Mouse (Mus musculus) heart, embryonic 16.5 days (tissue): ENCODE data around the gene Shank2. TPM values are rescaled to one million over a fixed set of nuclear protein-coding genes. Genes with fewer than 3 reads are reported as not detected.

Experiments
- ATAC-seq: fragments of 200-750 bp; cut with Nextera tagmentation; replicated peaks from 2 replicates; pipeline ENCODE4 v1.8.0; 2017; ENCODE audit warnings: moderate number of reproducible peaks; ENCODE audit not compliant: insufficient read depth, low FRiP score; ENCODE audit errors: extremely low read depth
- H3K27ac ChIP-seq: fragments of 300-500 bp; sonication (generic); 2 replicates; pipeline ENCODE4 v1.5.1; 2014; ENCODE audit warnings: mild to moderate bottlenecking, low read length, control low read depth, moderate library complexity
- H3K27me3 ChIP-seq: fragments of 300-500 bp; sonication (generic); 2 replicates; pipeline ENCODE4 v1.6.1; 2014; ENCODE audit warnings: low read length, mixed read lengths; ENCODE audit not compliant: control insufficient read depth, insufficient read depth
- H3K36me3 ChIP-seq: fragments of 300-500 bp; sonication (generic); 2 replicates; pipeline ENCODE4 v1.6.1; 2014; ENCODE audit not compliant: control insufficient read depth, insufficient read depth
- H3K4me1 ChIP-seq: fragments of 300-500 bp; sonication (generic); 2 replicates; pipeline ENCODE4 v1.6.1; 2014; ENCODE audit warnings: low read length, mixed read lengths; ENCODE audit not compliant: control insufficient read depth, insufficient read depth
- H3K4me2 ChIP-seq: fragments of 300-500 bp; sonication (generic); 2 replicates; pipeline ENCODE4 v1.6.1; 2014; ENCODE audit warnings: low read depth, mild to moderate bottlenecking, control low read depth, low read length
- H3K4me3 ChIP-seq: fragments of 300-500 bp; sonication (generic); 2 replicates; pipeline ENCODE4 v1.5.1; 2014; ENCODE audit warnings: mild to moderate bottlenecking, control low read depth, low read length
- H3K9ac ChIP-seq: fragments of 300-500 bp; sonication (generic); 2 replicates; pipeline ENCODE4 v1.6.1; 2014; ENCODE audit warnings: low read length, control low read depth
- H3K9me3 ChIP-seq: fragments of 300-500 bp; sonication (generic); replicated peaks from 2 replicates; pipeline ENCODE4 v1.6.1; 2016; ENCODE audit warnings: low read length; ENCODE audit not compliant: control insufficient read depth
- WGBS: fragments of 180-500 bp; shearing (Covaris S2); extraction: QIAGEN DNeasy Blood & Tissue Kit; methylation state at CpG from one replicate; pipeline ENCODE4 v1.1.7; 2014; 5-methylcytosine and 5-hydroxymethylcytosine counted together
- polyA plus RNA-seq: library from polyadenylated mRNA; unstranded; fragments of >200 nt; fragmentation: Nextera tagmentation; extraction: Ambion mirVana; gene quantifications from 2 replicates; pipeline ENCODE4 v1.2.1, GENCODE M21; 2015

Shank2 gene
- polyA plus RNA-seq, 1 experiment from 2014 or later, result 0.79 TPM

DNA sequence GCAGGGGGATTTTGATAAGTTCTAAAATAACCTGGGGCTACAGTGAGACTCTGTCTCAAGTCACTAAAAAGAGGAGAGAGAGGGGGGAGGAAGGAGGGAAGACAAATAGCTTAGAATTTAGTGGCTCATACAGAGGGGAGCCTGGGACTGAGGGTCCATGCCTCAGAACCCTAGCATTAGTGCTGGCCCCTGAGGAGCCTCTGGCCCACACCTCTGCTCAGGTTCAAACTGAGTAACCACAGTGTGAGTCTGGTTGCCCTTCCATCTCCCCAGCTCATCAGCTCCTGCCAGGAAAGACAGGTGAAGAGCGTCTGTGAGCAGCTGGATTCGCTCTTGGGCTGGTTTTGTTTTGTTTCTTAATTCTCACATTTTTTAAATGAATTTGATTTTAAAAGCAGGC, 415.5 kb downstream of the Shank2 start:
- no peak overlapping the region for H3K27ac ChIP-seq
- no peaks in the 10 kb centered on the region for H3K9me3 ChIP-seq
- ATAC-seq, result no peak
- no peak overlapping the region for H3K9ac ChIP-seq
- H3K27me3 ChIP-seq, result peaks cover 3% of the 10 kb centered on the region; the same call in 1 of the 2 replicates
- 60% methylated on average over 2 of the region's 2 CpGs for WGBS
- no peak overlapping the region for H3K4me2 ChIP-seq
- peaks cover 2% of the 10 kb centered on the region; the same call in 1 of the 2 replicates for H3K4me1 ChIP-seq
- no peak overlapping the region for H3K4me3 ChIP-seq
- H3K36me3 ChIP-seq, result no peaks in the 10 kb centered on the region

DNA sequence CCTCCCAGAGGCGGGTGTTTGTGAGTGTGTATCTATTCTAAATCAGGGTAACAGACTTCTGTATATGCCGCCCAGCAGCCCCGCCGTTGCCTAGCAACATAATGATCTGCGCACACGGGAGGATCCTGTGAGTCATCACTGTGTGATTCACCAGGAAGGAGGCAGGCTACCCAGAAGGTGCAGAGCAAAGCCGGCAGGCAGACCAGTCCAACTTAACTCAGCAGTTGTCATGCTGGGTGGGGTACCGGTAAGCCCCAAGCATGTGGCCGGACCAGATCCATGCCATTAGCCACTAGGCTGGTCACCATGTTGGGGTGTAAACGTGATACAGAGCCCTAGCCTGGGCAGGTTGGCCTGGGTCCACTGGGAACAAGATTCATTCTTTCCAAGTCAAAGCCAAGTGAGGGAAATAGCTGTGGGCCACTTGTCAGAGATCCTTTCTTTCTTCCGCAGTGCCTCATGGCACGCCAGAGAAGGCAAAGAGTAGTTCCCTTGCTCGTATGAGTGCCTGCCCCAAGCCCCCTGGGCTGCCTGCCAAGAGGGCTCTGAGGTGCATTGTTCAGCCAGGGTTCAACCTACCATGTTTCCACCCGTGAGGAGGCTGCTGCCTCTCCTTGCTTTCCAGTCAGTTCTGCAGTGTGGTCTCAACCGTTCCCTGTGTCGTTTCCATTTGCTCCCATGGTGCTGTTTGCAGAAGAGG, 416.1 kb downstream of the Shank2 start:
- no peak overlapping the region for H3K9ac ChIP-seq
- H3K9me3 ChIP-seq, result no peaks in the 10 kb centered on the region
- no peak overlapping the region for H3K27ac ChIP-seq
- no peak; the same call in 1 of the 2 replicates for ATAC-seq
- peak overlapping the region; percentile 21; the same call in 1 of the 2 replicates for H3K4me2 ChIP-seq
- 33% methylated on average over 16 of the region's 16 CpGs for WGBS
- peaks cover 2% of the 10 kb centered on the region; the same call in 1 of the 2 replicates for H3K4me1 ChIP-seq
- H3K36me3 ChIP-seq, result no peaks in the 10 kb centered on the region
- peaks cover 3% of the 10 kb centered on the region; the same call in 1 of the 2 replicates for H3K27me3 ChIP-seq
- H3K4me3 ChIP-seq, result no peak overlapping the region

DNA sequence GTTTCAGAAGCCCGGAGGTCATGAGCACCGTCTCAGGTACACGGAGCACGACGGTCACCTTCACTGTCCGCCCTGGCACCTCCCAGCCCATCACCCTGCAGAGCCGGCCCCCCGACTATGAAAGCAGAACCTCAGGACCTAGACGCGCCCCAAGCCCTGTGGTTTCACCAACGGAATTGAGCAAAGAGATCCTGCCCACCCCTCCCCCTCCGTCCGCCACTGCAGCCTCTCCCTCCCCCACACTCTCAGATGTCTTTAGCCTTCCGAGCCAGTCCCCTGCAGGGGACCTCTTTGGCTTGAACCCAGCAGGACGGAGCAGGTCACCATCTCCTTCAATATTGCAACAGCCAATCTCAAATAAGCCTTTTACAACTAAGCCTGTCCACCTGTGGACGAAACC, 418.8 kb downstream of the Shank2 start:
- Histone ChIP-seq H3K9me3 (no peaks in the 10 kb centered on the region), H3K27me3 (no peaks in the 10 kb centered on the region), H3K4me3 (no peak overlapping the region), H3K9ac (no peak overlapping the region), H3K27ac (no peak overlapping the region), H3K4me2 (no peak overlapping the region), H3K36me3 (no peaks in the 10 kb centered on the region), H3K4me1 (peaks cover 2% of the 10 kb centered on the region; the same call in 1 of the 2 replicates)
- ATAC-seq, result no peak
- WGBS, result 26% methylated on average over 16 of the region's 16 CpGs

DNA sequence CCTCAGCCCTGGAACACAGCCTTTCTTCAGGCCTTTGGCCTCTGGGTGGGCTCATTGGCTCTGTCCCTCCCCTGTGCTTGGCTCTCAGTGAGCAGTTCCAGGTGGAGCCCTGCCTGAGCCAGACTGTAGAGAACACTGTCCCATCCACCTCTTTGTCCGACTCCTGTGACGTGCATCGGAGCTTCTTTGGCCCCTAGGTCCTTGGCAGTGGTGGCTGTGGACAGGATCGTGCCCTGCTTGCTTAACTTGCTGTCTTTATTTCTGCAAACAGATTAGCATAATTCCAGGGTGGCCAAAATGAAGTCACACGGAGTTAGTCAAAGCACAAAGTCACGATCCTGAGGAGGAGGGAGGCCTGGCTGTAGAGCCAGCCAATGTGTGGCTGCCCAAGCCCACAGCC, 419.8 kb downstream of the Shank2 start:
- no peaks in the 10 kb centered on the region for H3K9me3 ChIP-seq
- ATAC-seq, result no peak
- H3K9ac ChIP-seq, result no peak overlapping the region
- H3K36me3 ChIP-seq, result no peaks in the 10 kb centered on the region
- no peak overlapping the region for H3K27ac ChIP-seq
- H3K27me3 ChIP-seq, result no peaks in the 10 kb centered on the region; the same call in 1 of the 2 replicates
- peaks cover 2% of the 10 kb centered on the region; the same call in 1 of the 2 replicates for H3K4me1 ChIP-seq
- H3K4me2 ChIP-seq, result no peak overlapping the region
- 69% methylated on average over 6 of the region's 6 CpGs for WGBS
- H3K4me3 ChIP-seq, result no peak overlapping the region

DNA sequence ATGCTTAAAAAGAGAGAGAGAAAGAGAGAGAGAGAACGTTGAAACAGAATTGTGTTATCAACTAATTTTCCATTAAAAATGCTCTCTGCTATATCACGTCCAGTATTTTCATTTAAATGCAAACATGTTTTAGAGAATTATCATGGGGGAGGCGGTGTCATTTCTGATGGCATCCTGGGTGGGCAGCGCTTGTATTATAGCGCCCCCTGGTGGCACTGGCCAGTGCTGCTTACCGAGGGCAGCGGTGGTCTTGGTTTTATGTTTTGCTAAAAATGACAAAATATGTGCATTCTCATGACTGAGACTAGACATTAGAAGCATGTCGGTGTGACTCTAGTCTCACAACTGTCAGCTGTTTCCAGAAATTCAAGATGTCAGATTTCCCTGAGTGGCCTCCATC, 424.2 kb downstream of the Shank2 start:
- H3K9me3 ChIP-seq, result no peaks in the 10 kb centered on the region
- peaks cover 2% of the 10 kb centered on the region; the same call in 1 of the 2 replicates for H3K27me3 ChIP-seq
- no peak overlapping the region for H3K27ac ChIP-seq
- H3K4me1 ChIP-seq, result no peaks in the 10 kb centered on the region
- H3K36me3 ChIP-seq, result no peaks in the 10 kb centered on the region
- no peak overlapping the region for H3K9ac ChIP-seq
- 13% methylated on average over 8 of the region's 8 CpGs for WGBS
- no peak overlapping the region for H3K4me3 ChIP-seq
- no peak for ATAC-seq
- H3K4me2 ChIP-seq, result no peak overlapping the region

DNA sequence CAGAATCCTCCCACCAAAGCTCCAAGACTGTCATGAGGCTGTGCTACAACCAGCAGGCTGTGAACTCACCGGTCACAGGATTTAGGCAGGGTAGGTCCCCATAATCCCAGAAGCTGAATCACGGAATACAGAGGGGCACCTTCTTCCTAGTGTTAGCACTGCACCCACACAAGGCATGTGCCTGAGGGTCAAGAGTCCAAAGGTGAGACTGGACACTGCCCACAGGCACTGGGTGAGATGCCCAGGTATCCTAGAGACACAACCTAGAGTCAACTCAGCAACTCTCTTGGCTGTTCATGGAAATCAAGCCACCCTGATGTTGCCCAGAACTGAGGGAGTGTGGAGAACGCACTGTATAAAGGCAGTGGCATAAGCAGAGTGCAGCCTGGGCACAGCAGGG, 424.9 kb downstream of the Shank2 start:
- Histone ChIP-seq H3K36me3 (no peaks in the 10 kb centered on the region), H3K4me2 (no peak overlapping the region), H3K9ac (no peak overlapping the region), H3K27ac (no peak overlapping the region), H3K4me3 (no peak overlapping the region), H3K27me3 (peaks cover 2% of the 10 kb centered on the region; the same call in 1 of the 2 replicates), H3K4me1 (no peaks in the 10 kb centered on the region), H3K9me3 (no peaks in the 10 kb centered on the region)
- ATAC-seq, result no peak
- 84% methylated on average over 3 of the region's 3 CpGs for WGBS

DNA sequence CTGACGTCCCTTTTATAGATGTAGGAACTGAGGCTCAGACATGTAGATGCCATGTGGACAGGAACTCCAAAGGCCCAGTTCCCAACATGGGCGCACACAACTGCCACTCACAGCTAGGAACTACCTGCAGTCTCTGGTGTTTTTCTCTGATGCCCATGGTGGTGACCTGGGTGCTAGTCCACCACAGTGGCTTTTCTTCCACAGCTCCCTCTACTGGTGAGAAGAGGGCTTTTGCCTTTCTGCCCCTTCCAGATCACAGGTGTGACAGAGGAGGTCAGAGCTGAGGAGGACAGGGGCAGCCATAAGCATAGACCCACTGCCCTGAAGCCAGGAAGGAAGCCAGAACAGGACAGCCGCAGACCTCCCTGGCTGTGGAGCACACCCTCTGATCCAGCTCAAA, 425.7 kb downstream of the Shank2 start:
- 79% methylated on average over 3 of the region's 3 CpGs for WGBS
- no peak for ATAC-seq

DNA sequence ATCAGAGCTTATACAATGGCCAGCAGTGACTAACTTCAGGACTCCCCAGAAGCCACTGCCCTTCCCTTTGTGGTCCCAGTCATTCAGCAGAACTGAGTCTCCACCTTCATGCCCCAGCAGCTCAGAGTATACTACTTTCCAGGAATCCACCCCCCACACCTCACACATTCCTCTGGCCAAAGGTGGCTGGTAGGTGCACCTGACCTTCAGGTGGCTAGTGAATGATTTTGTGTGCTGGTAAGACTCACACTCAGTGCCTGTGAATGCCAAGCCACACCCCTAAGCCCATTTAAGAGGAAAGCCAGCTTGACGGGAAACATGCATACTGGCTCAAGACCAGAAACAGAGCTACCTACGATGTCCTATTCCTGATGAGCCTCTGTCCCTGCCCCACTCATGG, 431.2 kb downstream of the Shank2 start:
- Histone ChIP-seq H3K4me2 (no peak overlapping the region), H3K27me3 (no peaks in the 10 kb centered on the region), H3K4me1 (no peaks in the 10 kb centered on the region), H3K27ac (no peak overlapping the region), H3K4me3 (no peak overlapping the region), H3K9me3 (no peaks in the 10 kb centered on the region), H3K9ac (no peak overlapping the region), H3K36me3 (peaks cover 20% of the 10 kb centered on the region)
- no peak for ATAC-seq
- WGBS, result 51% methylated on average over 2 of the region's 2 CpGs

More for the DNA sequence above, 425.7 kb downstream of the Shank2 start:
- no peak overlapping the region for H3K4me3 ChIP-seq
- no peak overlapping the region for H3K4me2 ChIP-seq
- H3K36me3 ChIP-seq, result no peaks in the 10 kb centered on the region
- no peaks in the 10 kb centered on the region for H3K9me3 ChIP-seq
- H3K27me3 ChIP-seq, result peaks cover 2% of the 10 kb centered on the region; the same call in 1 of the 2 replicates
- H3K9ac ChIP-seq, result no peak overlapping the region
- H3K4me1 ChIP-seq, result no peaks in the 10 kb centered on the region
- H3K27ac ChIP-seq, result no peak overlapping the region

DNA sequence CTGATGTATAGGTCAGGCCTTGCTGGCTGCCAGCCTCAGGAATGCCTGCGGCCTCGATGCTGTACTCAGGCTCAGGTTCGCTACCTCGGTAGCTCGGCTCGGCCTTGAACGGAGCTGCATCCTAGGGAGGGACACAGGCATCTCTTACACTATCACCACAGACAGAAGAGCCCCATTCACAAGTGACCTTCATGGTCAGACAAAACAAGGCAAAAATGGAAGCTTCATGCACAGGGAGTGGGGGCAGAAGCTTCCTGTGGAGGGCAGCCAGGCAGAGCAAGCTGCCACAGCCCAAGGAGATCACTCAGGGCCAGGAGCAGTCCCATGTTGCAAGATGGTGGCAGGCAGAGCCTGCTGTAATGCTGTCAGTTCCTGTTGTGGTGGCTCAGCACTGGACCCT, 437.1 kb downstream of the Shank2 start:
- Histone ChIP-seq H3K9ac (no peak overlapping the region), H3K4me2 (no peak overlapping the region), H3K4me1 (no peaks in the 10 kb centered on the region), H3K9me3 (no peaks in the 10 kb centered on the region), H3K36me3 (peaks cover 57% of the 10 kb centered on the region), H3K27ac (no peak overlapping the region), H3K27me3 (no peaks in the 10 kb centered on the region), H3K4me3 (no peak overlapping the region)
- 98% methylated on average over 7 of the region's 7 CpGs for WGBS
- ATAC-seq, result no peak
